Comparison of ENCODE assay signal across 7 mouse cellular contexts in genomic region chr17:28308297-28309195, GRCm38 (mm10). TPM values are rescaled to one million over a fixed set of nuclear protein-coding genes. Genes with fewer than 3 reads are reported as not detected.
DNase-seq lines count a peak whose midpoint lies in the region; TF ChIP-seq lines count a peak whose summit lies in the region.

No protein-coding gene starts in this region.

- WGBS in spleen, adult 2 months, result 4% methylated on average over 18 of the region's 18 CpGs

- TF ChIP-seq POLR2A in spleen, adult 2 months (IDR thresholded peaks at IDR 0.05; ENCODE audit: low read depth, low read length), result no peak

- H3K4me1 ChIP-seq in spleen, adult 2 months (ENCODE audit: control insufficient read depth, insufficient read depth, insufficient read length), result peaks cover 5% of the 10 kb centered on the region

- intact Hi-C loops in gastrocnemius, adult 2 months (cut with DNase I), result loop anchor here (1.0 kb wide), 1 partner anchor 82 kb away; no protein-coding TSS in a partner anchor
- intact Hi-C loops in left cerebral cortex, postnatal 25 days (cut with DNase I), result loop anchor here (1.0 kb wide), 2 partner anchors 76 to 82 kb away; partner anchors contain the start of gene Ppard

- DNase-seq in adipocyte (ENCODE audit: low spot score), result peak; percentile 90
- DNase-seq in cerebellum, adult 9-11 months, result peak; percentile 76
- peak; percentile 91 for DNase-seq in gastrocnemius, adult 2 months
- peak; percentile 95 for DNase-seq in induced T-regulatory cell, adult 2 months (ENCODE audit: low read depth)
- DNase-seq in left cerebral cortex, postnatal 25 days (ENCODE audit: low spot score in 2 of 2), result peak; percentile 85 to 87
- DNase-seq in mesoderm, embryonic 11.5 days (ENCODE audit: low read depth, low spot score), result peak; percentile 92
- DNase-seq in spleen, adult 2 months (ENCODE audit: low read depth in 1 of 2, low spot score in 2 of 2), result peak; percentile 71 to 88

- H3K36me3 ChIP-seq in spleen, adult 2 months (ENCODE audit: control insufficient read depth, insufficient read depth, low read length), result no peaks in the 10 kb centered on the region

- H3K27ac ChIP-seq in gastrocnemius, adult 2 months, result peak overlapping the region; percentile 59
- H3K27ac ChIP-seq in spleen, adult 2 months (ENCODE audit: insufficient read depth, low read length), result no peak overlapping the region

- H3K27me3 ChIP-seq in spleen, adult 2 months (ENCODE audit: control insufficient read depth, insufficient read depth, low read length), result no peaks in the 10 kb centered on the region

- H3K4me3 ChIP-seq in gastrocnemius, adult 2 months, result peak overlapping the region; percentile 63
- no peak overlapping the region for H3K4me3 ChIP-seq in spleen, adult 2 months (ENCODE audit: extremely low read depth, insufficient read depth, insufficient read length)

- TF ChIP-seq CTCF in gastrocnemius, adult 2 months (IDR thresholded peaks at IDR 0.05), result peak; percentile 93
- peak; percentile 72; the same call in 1 of the 2 replicates for TF ChIP-seq CTCF in spleen, adult 2 months (IDR thresholded peaks at IDR 0.05; ENCODE audit: extremely low read depth, insufficient read depth, insufficient read length, insufficient replicate concordance)

RNA-seq across cellular contexts. Expression of gene Fance, which starts 4.8 kb away (rescaled TPM):
- 10 to 100 TPM in 1 of 2 experiments, 1 to 10 TPM in 1; 9.4 to 11.2 TPM for total RNA-seq in gastrocnemius, adult 2 months (2021)
- 10 to 100 TPM; 24.0 to 25.7 TPM for total RNA-seq in left cerebral cortex, postnatal 25 days (2021)
- polyA plus RNA-seq in spleen, adult 2 months (2012; rRNA removed), result 17.2 and 19.3 TPM in 2 replicates

RNA-seq across cellular contexts. Expression of gene Rpl10a, which starts 19.7 kb away (rescaled TPM):
- 100 to 1,000 TPM; 382 to 410 TPM for total RNA-seq in gastrocnemius, adult 2 months (2021)
- total RNA-seq in left cerebral cortex, postnatal 25 days (2021), result 100 to 1,000 TPM; 305 to 310 TPM
- polyA plus RNA-seq in spleen, adult 2 months (2012; rRNA removed), result 4,168 and 4,314 TPM in 2 replicates

RNA-seq across cellular contexts. Expression of gene Tead3, which starts 42.1 kb away (rescaled TPM):
- 1 to 10 TPM; 6.9 to 7.4 TPM for total RNA-seq in gastrocnemius, adult 2 months (2021)
- total RNA-seq in left cerebral cortex, postnatal 25 days (2021), result 1 to 10 TPM; 2.2 to 3.1 TPM
- polyA plus RNA-seq in spleen, adult 2 months (2012; rRNA removed), result 4.3 and 5.0 TPM in 2 replicates

RNA-seq across cellular contexts. Expression of gene Tulp1, which starts 56.5 kb away (rescaled TPM):
- total RNA-seq in gastrocnemius, adult 2 months (2021), result not detected
- total RNA-seq in left cerebral cortex, postnatal 25 days (2021), result not detected
- polyA plus RNA-seq in spleen, adult 2 months (2012; rRNA removed), result 0.15 and 0.25 TPM in 2 replicates
